ENCODE assay signal across 25 mouse cellular contexts in genomic region chr3:142618658-142619057, GRCm38 (mm10). TPM values are rescaled to one million over a fixed set of nuclear protein-coding genes. Genes with fewer than 3 reads are reported as not detected.
A peak's percentile ranks its signal among the peaks of the same experiment; 100 is the strongest.
DNase-seq lines count a peak whose midpoint lies in the region; TF ChIP-seq lines count a peak whose summit lies in the region.
"Had no signal": no experiment of that assay in that cellular context is flagged by ENCODE, and none has a peak within 500 bp of the region (broad histone marks: within the 10 kb centered on the region; RNA-seq: fewer than 3 reads in every experiment).

No protein-coding gene starts in this region.

- intact Hi-C loops in heart, postnatal 25 days (cut with DNase I): loop anchor here (2.0 kb wide), 1 partner anchor 46 kb away; no protein-coding TSS in a partner anchor

- H3K27ac ChIP-seq in thymus, adult 2 months (ENCODE audit: control insufficient read depth, insufficient read depth, low read length): peak overlapping the region; percentile 34; the same call in 1 of the 2 replicates
- H3K27ac ChIP-seq: embryonic facial prominence, embryonic 13.5 days; hindbrain, embryonic 15.5 days; kidney, postnatal 0 days; liver, embryonic 13.5 days; lung, embryonic 15.5 days; midbrain, embryonic 13.5 days; neural tube, embryonic 15.5 days had no signal

- WGBS in thymus, adult 2 months: 82% methylated on average over 3 of the region's 3 CpGs

- no peak overlapping the region for H3K4me3 ChIP-seq in thymus, adult 2 months (ENCODE audit: control insufficient read depth, insufficient read depth, low read length)
- H3K4me3 ChIP-seq: embryonic facial prominence, embryonic 13.5 days; hindbrain, embryonic 15.5 days; liver, embryonic 13.5 days; lung, embryonic 15.5 days; midbrain, embryonic 13.5 days; neural tube, embryonic 15.5 days had no signal

- H3K4me1 ChIP-seq in thymus, adult 2 months (replicated peaks; ENCODE audit: control insufficient read depth, insufficient read depth, low read length): peaks cover 3% of the 10 kb centered on the region
- H3K4me1 ChIP-seq: embryonic facial prominence, embryonic 13.5 days; hindbrain, embryonic 15.5 days; midbrain, embryonic 13.5 days; neural tube, embryonic 15.5 days had no signal

- H3K27me3 ChIP-seq in thymus, adult 2 months (ENCODE audit: control insufficient read depth, insufficient read depth, low read length): no peaks in the 10 kb centered on the region
- H3K27me3 ChIP-seq: embryonic facial prominence, embryonic 13.5 days; hindbrain, embryonic 15.5 days; liver, embryonic 13.5 days; lung, embryonic 15.5 days; midbrain, embryonic 13.5 days; neural tube, embryonic 15.5 days had no signal

- H3K36me3 ChIP-seq in thymus, adult 2 months (ENCODE audit: control insufficient read depth, insufficient read depth, low read length): no peaks in the 10 kb centered on the region
- H3K36me3 ChIP-seq: embryonic facial prominence, embryonic 13.5 days; hindbrain, embryonic 15.5 days; liver, embryonic 13.5 days; lung, embryonic 15.5 days; midbrain, embryonic 13.5 days; neural tube, embryonic 15.5 days had no signal

- DNase-seq in heart, adult 11 months: peak; percentile 90
- no peak for DNase-seq in heart, postnatal 25 days (ENCODE audit: low spot score)
- no peak for DNase-seq in thymus, adult 2 months
- no peak for DNase-seq in thymus, postnatal 14 days
- peak; percentile 57 for DNase-seq in Muller cell, postnatal 12 days (ENCODE audit: inconsistent ontology term)
- no peak for DNase-seq in right cerebral cortex, postnatal 36 days (ENCODE audit: low spot score in 2 of 2)
- no peak for DNase-seq in cerebellum, adult 9-11 months
- DNase-seq: adrenal gland, postnatal 25 days; cerebellum, adult 8-10 months; forebrain, postnatal 0 days; gastrocnemius, postnatal 10 days; kidney, adult 11 months; liver, embryonic 13.5 days; retina, postnatal 1 day had no signal

- TF ChIP-seq POLR2A in thymus, adult 2 months (IDR thresholded peaks at IDR 0.05; ENCODE audit: control insufficient read depth, extremely low read depth, insufficient read depth, low read length, poor library complexity): no peak

- TF ChIP-seq CTCF in thymus, adult 2 months (IDR thresholded peaks at IDR 0.05; ENCODE audit: borderline replicate concordance, control insufficient read depth, extremely low read depth, insufficient read depth, low read length, poor library complexity): no peak

RNA-seq across cellular contexts. Expression of gene Gbp2, which starts 1.7 kb away (rescaled TPM):
- 10 to 100 TPM; 10.0 to 12.6 TPM for total RNA-seq in heart, postnatal 25 days (2021)
- 18.9 and 22.2 TPM in 2 replicates for polyA plus RNA-seq in thymus, adult 2 months (2012; rRNA removed)

RNA-seq across cellular contexts. Expression of gene Gbp2b, which starts 24.0 kb away (rescaled TPM):
- under 1 TPM in 1 of 2 experiments, not detected in 1; 0.14 TPM for total RNA-seq in heart, postnatal 25 days (2021)
- polyA plus RNA-seq in thymus, adult 2 months (2012; rRNA removed): 0.10 and 0.12 TPM in 2 replicates
- total RNA-seq: forebrain, postnatal 0 days; gastrocnemius, postnatal 10 days; left cerebral cortex, adult 8-10 months; megakaryocyte progenitor cell, adult 5-6 weeks had no signal
- polyA plus RNA-seq: cortical plate, adult 2 months; embryonic facial prominence, embryonic 13.5 days; forebrain, postnatal 0 days; heart, postnatal 0 days; hindbrain, embryonic 15.5 days; limb, embryonic 11.5 days; liver, embryonic 13.5 days; lung, embryonic 15.5 days; midbrain, embryonic 13.5 days; neural tube, embryonic 15.5 days had no signal

RNA-seq across cellular contexts. Expression of gene Gbp3, which starts 58.8 kb away (rescaled TPM):
- 10 to 100 TPM; 10.5 to 12.6 TPM for total RNA-seq in heart, postnatal 25 days (2021)
- 16.9 and 28.7 TPM in 2 replicates for polyA plus RNA-seq in thymus, adult 2 months (2012; rRNA removed)

Comparison
In these comparisons a context has a peak if more than half of its experiments do, and no peak if none do; other contexts are left out.
1. DNase-seq: peak in heart, adult 11 months (single experiment) and Muller cell, postnatal 12 days (single experiment); none in heart, postnatal 25 days (single experiment), thymus, adult 2 months (single experiment), thymus, postnatal 14 days (single experiment), right cerebral cortex, postnatal 36 days (0 of 2) and cerebellum, adult 9-11 months (single experiment).